Mouse (Mus musculus) lung, postnatal 0 days (tissue): Measurements from ENCODE around the gene Lrsam1.

Experiments
- CTCF ChIP-seq: IDR thresholded peaks from 2 replicates; pipeline ENCODE4 v1.5.1; 2016; ENCODE audit warnings: antibody characterized with exemption, mild to moderate bottlenecking
- EP300 ChIP-seq: IDR thresholded peaks from 2 replicates; pipeline ENCODE4 v1.6.1; 2016; ENCODE audit warnings: antibody characterized with exemption, mild to moderate bottlenecking, control low read depth

DNA sequence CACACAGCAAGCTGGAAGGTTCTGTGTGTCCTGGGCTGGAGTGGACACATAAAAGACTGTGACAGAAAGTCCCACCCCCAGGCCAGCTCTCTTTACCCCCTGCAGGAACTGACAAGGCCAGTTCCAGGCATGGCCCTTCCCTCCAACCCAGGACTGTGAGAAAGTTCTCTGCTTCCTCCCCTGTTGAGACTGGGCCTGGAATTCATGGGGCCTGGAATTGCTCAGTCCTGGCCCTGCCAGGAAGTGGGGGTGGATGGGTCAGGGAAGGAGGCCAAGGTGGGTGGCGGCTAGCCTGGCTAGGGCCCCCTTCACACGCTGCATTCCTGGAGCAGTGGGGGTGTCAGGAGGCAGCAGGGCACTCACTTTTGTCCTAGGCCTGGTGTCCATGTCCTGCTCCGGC is 46.5 kb downstream of the Lrsam1 start:
- no peak for TF ChIP-seq CTCF
- peak; percentile 74 for TF ChIP-seq EP300
